Mouse (Mus musculus) heart, postnatal 0 days (tissue): ENCODE measurements at regions not wholly inside any gene's neighbourhood (a gene's known extent, or its start where the extent isn't known, plus 50 kb on each side); places are given as distances from the start of the nearest gene placed in this dataset.

Source experiments
- CTCF ChIP-seq: IDR thresholded peaks from 2 replicates; pipeline ENCODE4 v1.5.1; 2016; ENCODE audit warnings: antibody characterized with exemption, control low read depth, low read depth
- EP300 ChIP-seq: IDR thresholded peaks from 2 replicates; pipeline ENCODE4 v1.6.1; 2016; ENCODE audit warnings: antibody characterized with exemption, low read depth

- TF ChIP-seq CTCF = no peak
- no peak for TF ChIP-seq EP300
These were observed 434.5 kb downstream of the Gm16223 start for GRCm38 (mm10) chr5:42502124-42502801.
